Mouse (Mus musculus) bone marrow macrophage, adult 2 months (primary cell): ENCODE measurements around the gene Olfr646.

Experiments
- CTCF ChIP-seq: IDR thresholded peaks from 2 replicates; pipeline ENCODE4 v1.5.1; 2012; ENCODE audit warnings: low read depth, mild to moderate bottlenecking, low read length, moderate library complexity
- POLR2A ChIP-seq: IDR thresholded peaks from 2 replicates; pipeline ENCODE4 v1.6.1; 2012; ENCODE audit warnings: mild to moderate bottlenecking, low read depth, low read length, borderline replicate concordance

DNA sequence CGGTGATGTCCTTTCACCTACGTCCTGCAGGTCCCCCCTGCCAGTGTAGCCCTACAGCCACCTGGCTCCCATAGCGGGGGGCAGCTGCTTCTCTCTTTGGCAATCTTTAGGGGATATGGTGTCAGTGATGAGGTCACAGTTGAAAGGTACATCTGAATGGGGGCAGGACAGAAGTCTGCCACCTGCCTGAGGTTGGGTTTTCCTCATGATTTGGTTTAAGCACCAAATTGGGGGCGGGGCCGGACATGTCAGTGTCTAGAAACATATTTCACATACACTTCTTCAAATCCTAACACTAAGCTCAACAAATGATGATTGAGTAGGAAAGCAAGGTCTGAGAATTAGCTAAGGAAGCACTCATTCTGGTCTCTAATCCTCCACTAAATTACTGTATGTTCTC, 25.1 kb downstream of the Olfr646 start, which contains the start of gene Ubqln5:
- TF ChIP-seq CTCF (no peak), POLR2A (no peak)
